Mouse (Mus musculus) urinary bladder, postnatal 14 days (tissue): ENCODE measurements around the gene Abhd14b.

ENCODE experiments used
- DNase-seq: peaks from one replicate; pipeline ENCODE4 v3.0.0; 2021; ENCODE audit warnings: low spot score

Abhd14b gene

GRCm38 (mm10) chr9:106447348-106447747 is at the start of gene Abhd14b, which contains the start of gene Abhd14a:
Gene Abhd14b, plus strand, starts transcription at chr9:106447459.
Gene Abhd14a, minus strand, starts transcription at chr9:106447678.
- peak; percentile 96 for DNase-seq

DNA sequence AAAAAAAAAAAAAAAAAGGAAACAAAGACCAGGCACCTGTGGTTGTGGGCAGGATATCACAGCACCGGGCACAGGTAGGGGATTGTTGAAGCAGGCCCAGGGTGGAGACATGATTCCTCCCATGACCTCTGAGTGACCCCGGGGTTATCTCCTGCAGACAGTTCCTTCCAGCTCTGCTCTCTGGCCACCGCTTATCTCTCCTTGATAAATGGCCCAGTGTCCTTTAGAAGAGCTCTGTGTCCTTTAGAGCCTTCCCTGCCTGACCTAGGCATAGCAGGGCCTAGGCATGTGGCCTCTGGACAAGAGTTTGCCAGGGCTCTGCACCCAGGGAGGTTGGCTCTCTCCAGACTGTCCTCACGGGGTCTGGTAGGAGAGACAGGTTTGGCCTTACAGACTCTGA is 49.5 kb upstream of the Abhd14b start:
- DNase-seq, result no peak

GRCm38 (mm10) chr9:106398667-106399311 is 48.5 kb upstream of the Abhd14b start:
- no peak for DNase-seq

DNA sequence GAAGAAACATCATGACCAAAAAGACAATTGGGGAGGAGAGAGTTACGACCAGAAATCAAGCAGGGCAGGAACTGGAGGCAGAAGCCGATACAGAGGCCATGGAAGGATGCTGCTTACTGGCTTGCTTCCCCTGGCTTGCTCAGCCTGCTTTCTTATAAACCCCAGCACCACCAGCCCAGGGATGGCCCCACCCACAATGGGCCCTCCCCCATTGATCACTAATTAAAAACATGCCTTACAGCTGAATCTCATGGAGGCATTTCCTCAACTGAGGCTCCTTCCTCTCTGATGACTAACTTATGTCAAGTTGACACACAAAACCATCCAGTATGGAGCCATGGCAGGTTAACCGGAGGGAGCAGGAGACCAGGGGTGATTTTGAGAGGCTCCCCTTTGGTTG is 47.5 kb upstream of the Abhd14b start:
- no peak for DNase-seq

- no peak for DNase-seq
Observed at GRCm38 (mm10) chr9:106402149-106402548, 45.1 kb upstream of the Abhd14b start.

DNA sequence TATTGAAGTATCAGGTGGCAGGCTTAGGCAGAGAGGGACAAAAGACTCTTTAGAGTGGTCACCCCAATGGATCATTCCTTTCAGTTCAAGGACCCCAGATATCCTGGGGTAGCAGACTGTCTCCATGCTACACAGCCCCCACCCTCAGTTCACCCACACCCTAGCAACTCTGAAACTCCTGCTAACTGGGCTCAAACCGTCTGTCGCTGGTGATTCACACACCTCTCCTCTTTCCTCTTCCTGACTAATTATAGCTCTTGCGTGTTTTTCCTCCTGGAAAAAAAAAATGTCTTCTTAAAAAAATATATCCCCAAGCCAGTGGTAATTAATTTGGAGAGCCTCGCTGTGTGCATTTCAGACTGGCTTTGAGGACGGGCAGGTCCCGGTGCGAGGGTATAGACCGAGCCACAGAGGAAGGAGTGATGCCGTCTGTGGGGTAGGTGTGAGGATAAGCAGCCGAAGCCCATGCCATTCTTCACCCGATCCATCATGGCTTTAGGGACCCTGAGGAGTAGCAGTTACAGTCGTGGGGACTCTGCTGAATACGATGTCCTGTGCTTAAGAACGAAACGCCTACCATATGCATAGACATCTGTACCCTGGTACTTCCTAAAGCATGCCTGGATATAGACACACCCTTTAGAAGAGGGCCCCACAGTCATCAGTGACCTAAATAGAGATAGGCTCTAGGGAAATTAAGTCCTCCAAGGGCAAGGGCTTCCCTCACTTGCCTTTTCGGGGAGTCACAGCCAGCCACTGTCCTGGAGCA is 44.5 kb upstream of the Abhd14b start:
- no peak for DNase-seq

DNA sequence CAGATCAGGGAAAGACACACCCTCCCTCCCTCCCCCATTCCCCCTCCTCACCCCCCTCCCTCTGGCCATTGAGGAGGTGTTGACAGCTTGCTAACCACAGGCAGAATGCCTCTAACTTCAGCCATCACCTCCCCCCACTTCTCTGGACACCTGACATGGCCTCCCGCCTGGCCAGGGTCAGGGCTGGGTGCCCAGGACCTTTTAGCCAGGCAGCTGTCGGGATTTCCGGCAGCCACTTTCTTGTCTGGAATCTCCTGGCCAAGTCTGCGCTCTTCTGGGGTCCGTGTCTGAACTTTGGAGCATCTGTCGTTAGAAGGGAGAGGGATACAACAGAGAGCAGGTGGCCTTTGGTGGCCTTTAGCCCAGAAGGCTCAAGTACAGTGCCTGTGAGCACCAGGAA is 42.0 kb upstream of the Abhd14b start:
- DNase-seq, result no peak

DNA sequence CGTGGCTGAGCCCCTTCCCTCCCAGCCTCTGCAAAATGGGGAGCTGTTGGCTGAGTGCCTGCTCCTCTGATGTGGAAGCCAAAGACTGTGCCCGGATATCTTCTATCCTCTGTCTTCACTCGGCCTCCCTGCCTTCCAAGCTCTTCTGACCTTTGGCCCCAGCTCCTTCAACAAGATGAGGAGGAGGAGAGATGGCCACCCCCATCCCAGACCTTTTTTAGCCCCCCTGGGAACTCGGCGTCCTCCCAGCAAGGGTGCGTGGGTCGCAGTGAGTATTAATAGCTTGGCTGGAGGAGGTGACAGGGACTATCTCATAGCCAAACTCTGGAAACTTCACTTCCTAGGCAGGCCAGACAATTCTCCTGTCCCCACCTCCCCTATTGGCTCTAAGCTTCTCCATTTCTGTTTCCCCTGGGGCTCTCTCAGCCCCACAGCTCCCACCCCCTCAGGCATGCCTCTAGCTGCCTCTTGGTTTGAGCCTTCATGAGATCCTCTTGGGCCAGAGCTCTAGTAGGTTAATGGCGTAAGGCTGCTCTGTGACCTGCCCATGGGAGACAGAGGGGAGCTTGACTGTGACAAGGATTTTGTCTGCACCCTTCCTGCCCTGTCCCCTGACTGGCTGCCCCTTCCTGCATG is 40.7 kb upstream of the Abhd14b start:
- DNase-seq, result no peak

- no peak for DNase-seq
Observed at GRCm38 (mm10) chr9:106409096-106409495, 38.2 kb upstream of the Abhd14b start.

DNA sequence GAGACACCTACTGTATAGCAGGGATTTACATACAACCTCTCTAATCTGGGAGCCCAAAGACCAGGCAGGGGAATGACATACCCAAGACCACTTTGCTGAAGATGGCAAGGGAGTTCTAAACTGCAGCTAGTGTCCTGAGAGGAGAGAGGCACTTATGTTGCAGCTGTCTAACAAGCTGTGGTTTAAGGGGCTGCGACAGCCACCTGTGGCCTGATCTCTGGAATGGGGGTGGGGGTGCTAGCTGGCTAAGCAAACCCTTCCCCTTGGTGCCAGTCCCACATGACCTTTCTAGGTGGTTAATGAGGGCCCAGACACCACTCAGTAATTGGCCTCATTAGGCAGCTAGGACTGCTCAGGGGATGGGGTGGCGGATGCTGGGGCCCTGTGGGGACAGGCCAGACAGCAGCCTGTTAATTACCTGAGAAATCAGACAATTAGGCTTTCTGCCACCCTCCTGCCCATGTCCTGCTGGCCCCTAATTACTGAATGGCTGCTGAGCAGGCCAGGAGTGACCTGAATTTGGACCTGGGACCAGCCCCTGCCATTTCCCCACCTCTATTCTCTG is 37.1 kb upstream of the Abhd14b start:
- no peak for DNase-seq

GRCm38 (mm10) chr9:106411091-106411594 is 36.1 kb upstream of the Abhd14b start:
- no peak for DNase-seq

DNA sequence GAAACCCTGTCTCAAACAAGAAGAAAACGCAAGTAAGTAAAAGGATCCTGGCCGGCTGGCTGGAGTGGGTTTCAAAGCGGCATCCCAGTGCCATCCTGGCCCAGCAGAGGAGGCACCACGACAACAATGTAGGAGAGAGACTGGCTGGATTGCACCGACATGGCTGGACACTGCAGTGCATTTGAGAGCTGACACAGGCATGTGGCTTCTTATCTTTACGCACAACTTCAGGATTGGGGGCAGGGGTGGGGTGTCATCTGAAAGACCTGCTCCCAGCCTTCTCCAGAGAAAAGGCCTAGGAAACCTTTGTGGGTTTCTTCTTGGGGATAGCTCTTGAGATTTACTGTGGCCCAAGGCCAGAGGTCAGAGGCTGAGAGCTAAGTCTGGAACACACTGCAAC is 35.5 kb upstream of the Abhd14b start:
- no peak for DNase-seq

DNA sequence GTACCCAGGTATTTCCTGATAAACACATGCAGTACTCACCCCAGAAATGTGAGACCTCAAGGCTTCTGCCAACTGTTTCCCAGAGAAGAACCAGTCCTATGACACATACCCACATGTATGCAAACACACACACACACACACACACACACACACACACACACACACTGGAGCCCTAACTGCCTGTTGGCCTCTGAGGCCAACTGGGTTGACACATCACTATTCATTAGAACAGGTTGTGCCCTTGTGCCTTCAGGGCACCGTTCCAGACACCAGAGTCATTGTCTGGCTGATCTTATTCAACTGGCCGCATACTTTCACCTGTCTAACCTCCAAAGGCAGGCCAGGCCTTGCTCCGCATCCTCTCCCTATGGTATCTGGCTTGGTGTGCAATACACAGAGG is 35.0 kb upstream of the Abhd14b start:
- DNase-seq, result no peak

DNA sequence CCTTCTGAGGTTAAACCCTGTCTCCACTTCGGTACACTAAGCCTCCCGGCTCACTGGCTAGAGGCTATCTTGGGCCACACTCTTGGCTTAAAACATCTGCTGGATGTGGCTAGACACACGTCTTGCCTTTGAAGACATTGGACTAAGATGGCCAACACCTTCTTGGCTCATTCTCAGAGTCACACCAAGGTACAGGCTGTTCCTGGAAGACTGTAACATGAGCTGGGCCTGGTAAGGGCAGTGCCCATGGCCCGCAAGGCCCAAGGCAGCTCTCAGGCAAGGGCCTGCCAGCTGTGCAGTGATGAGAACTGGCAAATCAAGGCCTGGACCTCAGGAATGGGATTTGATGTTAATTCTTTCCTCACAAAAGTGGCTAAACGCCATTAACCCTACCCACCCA is 33.7 kb upstream of the Abhd14b start:
- no peak for DNase-seq

- DNase-seq, result no peak
Observed at GRCm38 (mm10) chr9:106416826-106417225, 30.4 kb upstream of the Abhd14b start.

- peak; percentile 77 for DNase-seq
Observed at GRCm38 (mm10) chr9:106417841-106418625, 29.2 kb upstream of the Abhd14b start.

- DNase-seq, result no peak
Observed at GRCm38 (mm10) chr9:106420608-106421007, 26.7 kb upstream of the Abhd14b start.

GRCm38 (mm10) chr9:106421033-106421864 is 26.0 kb upstream of the Abhd14b start:
- no peak for DNase-seq

GRCm38 (mm10) chr9:106421865-106422160 is 25.4 kb upstream of the Abhd14b start:
- peak; percentile 89 for DNase-seq

DNA sequence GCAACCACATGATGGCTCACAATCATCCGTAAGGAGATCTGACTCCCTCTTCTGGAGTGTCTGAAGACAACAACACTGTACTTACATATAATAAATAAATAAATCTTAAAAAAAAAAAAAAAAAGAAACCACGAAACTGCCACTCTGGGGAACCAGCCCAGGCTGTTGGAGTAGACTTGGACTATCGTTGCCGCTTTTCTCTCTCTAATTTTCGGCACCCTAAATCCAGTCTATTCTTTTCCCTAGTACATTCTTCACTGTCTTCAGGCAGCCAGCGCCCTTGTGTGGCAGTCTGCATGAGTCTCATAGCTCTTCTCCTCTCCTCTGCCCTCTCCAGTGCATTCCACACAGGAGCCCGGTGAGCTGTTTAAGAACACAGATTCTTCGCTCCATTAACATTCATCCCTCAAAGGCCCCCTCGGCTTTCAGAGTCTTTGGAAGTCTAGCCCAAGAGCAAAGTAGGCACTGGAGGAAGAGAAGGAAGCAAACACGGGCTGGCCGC is 18.5 kb upstream of the Abhd14b start:
- DNase-seq, result no peak
